Mouse (Mus musculus): ENCODE data around the gene Gtpbp1. TPM values are rescaled to one million over a fixed set of nuclear protein-coding genes. Genes with fewer than 3 reads are reported as not detected.

The Gtpbp1 gene
- polyA plus RNA-seq, 1 experiment: 35.3 TPM

DNA sequence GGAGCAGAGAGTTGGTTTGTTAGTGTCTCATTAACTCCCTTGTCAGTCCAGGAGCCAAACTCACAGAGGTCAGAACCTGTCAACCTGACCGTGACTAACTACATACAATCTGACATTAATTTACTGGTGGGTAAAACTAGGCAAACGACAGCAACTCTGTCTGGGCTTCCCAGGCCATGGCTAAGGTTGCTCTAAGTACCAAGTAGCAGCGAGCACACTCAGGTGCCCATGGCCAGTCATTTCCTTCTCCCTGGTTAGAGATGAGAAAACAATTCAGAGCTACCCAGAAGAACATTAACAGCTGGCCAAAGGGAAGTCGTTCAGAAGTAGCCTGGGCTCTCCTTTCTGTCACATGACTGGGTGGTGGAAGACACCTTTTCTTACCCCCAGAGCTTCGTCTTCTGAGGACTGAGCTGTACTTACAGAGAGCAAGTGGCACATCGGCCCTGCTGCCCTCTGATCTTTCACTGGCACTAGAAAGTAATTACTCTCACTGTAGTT is 5.5 kb upstream of the Gtpbp1 start:
- H3K27me3 ChIP-seq (replicated peaks; ENCODE audit: control insufficient read depth, insufficient read depth, low read length): no peaks in the 10 kb centered on the region
- 8% methylated on average over 6 of the region's 6 CpGs for WGBS
- H3K4me3 ChIP-seq (ENCODE audit: insufficient read depth, low read depth, low read length): peak overlapping the region; percentile 32; the same call in 1 of the 2 replicates
- TF ChIP-seq CTCF (conservative IDR thresholded peaks at IDR 0.05; ENCODE audit: insufficient read depth, insufficient read length, low read depth, low read length) (no peak), POLR2A (IDR thresholded peaks at IDR 0.05; ENCODE audit: low read depth, low read length) (no peak)
- DNase-seq: peak; percentile 84
- peak overlapping the region; percentile 52; the same call in 1 of the 2 replicates for H3K27ac ChIP-seq (ENCODE audit: insufficient read depth, low read depth, low read length)
- H3K4me1 ChIP-seq (ENCODE audit: control insufficient read depth, insufficient read depth, low read length): peaks cover 36% of the 10 kb centered on the region
- no peaks in the 10 kb centered on the region for H3K36me3 ChIP-seq (ENCODE audit: control insufficient read depth, insufficient read depth, low read length)

DNA sequence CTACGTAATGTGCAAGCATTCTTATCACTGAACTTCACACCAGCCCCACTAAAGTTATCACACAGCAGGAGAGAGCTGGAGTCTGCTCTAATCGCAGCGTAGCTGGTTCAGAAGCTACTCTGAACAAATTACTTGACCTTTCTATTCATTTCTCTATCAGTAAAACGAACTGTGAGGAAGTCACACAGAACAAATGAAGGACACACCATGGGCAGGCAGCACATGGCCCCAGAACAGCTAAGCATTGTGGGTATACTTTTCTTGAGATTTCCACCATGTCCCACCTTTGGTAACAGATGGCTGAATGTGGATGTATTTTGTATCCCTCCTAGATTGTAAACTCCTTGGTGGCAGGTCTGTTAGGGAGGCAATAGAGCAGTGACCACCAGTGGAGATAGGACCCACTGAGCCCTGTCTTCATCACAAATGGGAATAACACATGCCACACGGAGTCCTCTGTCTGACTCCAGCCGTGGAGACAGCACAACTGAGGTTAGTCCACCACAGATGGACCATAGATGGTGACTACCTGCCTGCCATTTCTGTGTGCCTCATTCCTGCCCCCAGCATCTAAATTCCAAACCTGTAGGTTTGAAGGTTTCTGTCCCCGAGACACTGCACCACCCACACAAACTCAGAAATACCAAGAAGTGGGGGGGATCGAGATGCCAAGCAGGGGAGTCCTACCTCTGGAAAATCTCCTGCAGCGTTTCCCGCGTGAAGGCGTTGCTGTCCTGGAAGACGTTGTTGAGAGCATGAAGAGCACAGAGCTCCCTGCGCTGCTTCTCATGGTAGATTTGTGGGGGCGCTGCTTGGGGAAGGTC is 4.4 kb upstream of the Gtpbp1 start:
- H3K4me3 ChIP-seq (ENCODE audit: insufficient read depth, low read depth, low read length): peak overlapping the region; percentile 92
- no peak for DNase-seq
- no peak for TF ChIP-seq POLR2A (IDR thresholded peaks at IDR 0.05; ENCODE audit: low read depth, low read length)
- TF ChIP-seq CTCF (conservative IDR thresholded peaks at IDR 0.05; ENCODE audit: insufficient read depth, insufficient read length, low read depth, low read length): no peak
- no peaks in the 10 kb centered on the region for H3K36me3 ChIP-seq (ENCODE audit: control insufficient read depth, insufficient read depth, low read length)
- H3K4me1 ChIP-seq (ENCODE audit: control insufficient read depth, insufficient read depth, low read length): peaks cover 37% of the 10 kb centered on the region
- WGBS: 21% methylated on average over 15 of the region's 15 CpGs
- H3K27me3 ChIP-seq (replicated peaks; ENCODE audit: control insufficient read depth, insufficient read depth, low read length): no peaks in the 10 kb centered on the region
- H3K27ac ChIP-seq (ENCODE audit: insufficient read depth, low read depth, low read length): 0 out of 2 replicates have a peak overlapping the region, but pooled peaks have one; percentile 11

DNA sequence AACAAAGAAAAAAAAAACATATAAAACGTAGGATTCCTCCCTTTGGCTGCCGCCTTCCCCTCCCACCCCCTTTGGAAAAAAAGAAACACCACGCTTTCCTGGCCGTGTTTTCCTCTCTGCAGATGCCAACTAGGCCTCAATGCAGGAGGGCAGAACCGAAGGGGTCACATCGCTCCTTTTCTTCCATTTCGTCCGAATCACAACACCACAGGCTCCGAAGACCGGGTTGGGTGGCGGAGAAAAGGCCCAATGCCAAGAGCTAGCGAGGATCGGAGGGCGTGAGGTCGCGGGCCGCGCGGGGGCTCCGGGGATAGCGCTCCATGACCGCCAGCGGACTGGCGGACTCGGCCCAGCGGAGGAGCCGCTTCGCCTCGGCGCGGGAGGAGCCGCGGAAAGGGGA is 3.5 kb upstream of the Gtpbp1 start:
- TF ChIP-seq CTCF (conservative IDR thresholded peaks at IDR 0.05; ENCODE audit: insufficient read depth, insufficient read length, low read depth, low read length): no peak
- TF ChIP-seq POLR2A (IDR thresholded peaks at IDR 0.05; ENCODE audit: low read depth, low read length): no peak
- DNase-seq: no peak
- peaks cover 41% of the 10 kb centered on the region for H3K4me1 ChIP-seq (ENCODE audit: control insufficient read depth, insufficient read depth, low read length)
- no peaks in the 10 kb centered on the region for H3K36me3 ChIP-seq (ENCODE audit: control insufficient read depth, insufficient read depth, low read length)
- peak overlapping the region; percentile 92 for H3K4me3 ChIP-seq (ENCODE audit: insufficient read depth, low read depth, low read length)
- WGBS: 1% methylated on average over 33 of the region's 33 CpGs
- no peaks in the 10 kb centered on the region for H3K27me3 ChIP-seq (replicated peaks; ENCODE audit: control insufficient read depth, insufficient read depth, low read length)
- H3K27ac ChIP-seq (ENCODE audit: insufficient read depth, low read depth, low read length): peak overlapping the region; percentile 89

DNA sequence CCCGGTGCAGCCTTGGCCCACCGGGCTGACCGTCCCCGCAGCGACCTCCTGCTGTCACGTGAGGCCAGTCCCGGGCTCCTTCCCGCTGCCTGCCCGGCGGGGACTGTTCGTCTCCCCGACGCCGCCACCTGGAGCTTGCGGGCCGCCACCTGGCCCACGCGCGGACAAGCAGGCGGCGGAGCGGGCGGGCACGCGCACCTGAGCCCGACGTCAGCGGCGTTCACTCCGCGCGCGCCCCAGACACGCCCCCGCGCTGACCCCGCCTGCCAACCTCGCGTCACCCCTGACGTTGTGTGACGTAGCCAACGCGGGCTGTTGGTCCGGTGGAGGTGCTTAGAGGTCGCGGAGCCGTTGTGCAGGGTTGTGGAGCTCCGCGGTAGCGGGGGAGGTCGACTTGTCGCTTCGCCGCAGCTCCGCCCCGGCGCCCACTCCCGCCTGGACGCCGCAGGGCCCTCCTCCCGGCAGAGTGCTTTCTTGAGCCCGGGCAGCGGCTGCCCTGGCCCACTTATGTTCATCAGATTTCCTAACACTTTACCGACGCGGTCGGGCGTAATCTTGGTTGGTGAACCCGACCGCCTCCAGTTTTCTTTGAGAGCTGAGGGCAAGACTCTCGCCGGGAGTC is 2.9 kb upstream of the Gtpbp1 start, which contains the start of gene Josd1:
Josd1 (minus strand) TSS at position 274 of the 622 bp plus-strand sequence.
- H3K36me3 ChIP-seq (ENCODE audit: control insufficient read depth, insufficient read depth, low read length): no peaks in the 10 kb centered on the region
- no peaks in the 10 kb centered on the region for H3K27me3 ChIP-seq (replicated peaks; ENCODE audit: control insufficient read depth, insufficient read depth, low read length)
- peak within 1 kb of the TSS; percentile 99 for H3K27ac ChIP-seq (ENCODE audit: insufficient read depth, low read depth, low read length)
- WGBS: under 1% methylated on average over 67 of the region's 72 CpGs
- peak within 1 kb of the TSS; percentile 92 for H3K4me3 ChIP-seq (ENCODE audit: insufficient read depth, low read depth, low read length)
- DNase-seq: peak; percentile 98
- peaks cover 40% of the 10 kb centered on the region for H3K4me1 ChIP-seq (ENCODE audit: control insufficient read depth, insufficient read depth, low read length)
- TF ChIP-seq CTCF (conservative IDR thresholded peaks at IDR 0.05; ENCODE audit: insufficient read depth, insufficient read length, low read depth, low read length): no peak
- TF ChIP-seq POLR2A (IDR thresholded peaks at IDR 0.05; ENCODE audit: low read depth, low read length): peak; percentile 93

DNA sequence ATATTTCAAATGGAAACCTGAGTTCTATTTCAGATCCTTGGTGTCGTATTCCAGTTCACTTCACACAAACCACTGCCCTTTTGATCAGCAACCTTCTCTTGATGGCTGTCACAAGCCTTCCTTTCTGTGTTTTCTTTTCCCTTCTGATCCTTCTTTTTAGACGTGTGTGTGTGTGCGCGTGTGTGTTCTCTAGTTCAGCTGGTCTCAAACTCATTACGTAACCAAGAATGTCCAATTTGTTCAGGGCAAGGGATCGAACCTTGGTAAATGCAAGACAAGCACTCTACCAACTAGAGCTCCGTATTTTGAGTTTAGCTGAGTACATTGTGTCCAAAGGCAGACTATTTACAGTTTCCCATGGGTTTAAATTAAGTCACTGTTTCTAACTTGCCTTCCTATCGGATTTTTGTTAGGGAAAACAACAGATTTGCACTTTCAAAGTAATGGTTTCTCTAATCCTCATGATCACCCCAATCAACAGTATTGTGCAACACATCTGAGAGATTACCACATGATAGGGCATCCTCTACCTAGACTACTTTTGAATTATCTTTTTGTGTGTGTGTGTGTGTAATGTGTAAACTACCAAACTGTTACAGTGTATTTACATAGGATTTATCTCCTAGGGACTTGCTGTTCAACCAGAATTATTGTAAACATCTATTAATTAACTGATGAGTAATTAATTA is 2.2 kb upstream of the Gtpbp1 start:
- WGBS: 3% methylated on average over 8 of the region's 8 CpGs
- H3K27me3 ChIP-seq (replicated peaks; ENCODE audit: control insufficient read depth, insufficient read depth, low read length): no peaks in the 10 kb centered on the region
- H3K4me3 ChIP-seq (ENCODE audit: insufficient read depth, low read depth, low read length): peak overlapping the region; percentile 92
- H3K36me3 ChIP-seq (ENCODE audit: control insufficient read depth, insufficient read depth, low read length): no peaks in the 10 kb centered on the region
- TF ChIP-seq CTCF (conservative IDR thresholded peaks at IDR 0.05; ENCODE audit: insufficient read depth, insufficient read length, low read depth, low read length): no peak
- no peak for DNase-seq
- H3K27ac ChIP-seq (ENCODE audit: insufficient read depth, low read depth, low read length): peak overlapping the region; percentile 99
- H3K4me1 ChIP-seq (ENCODE audit: control insufficient read depth, insufficient read depth, low read length): peaks cover 40% of the 10 kb centered on the region

DNA sequence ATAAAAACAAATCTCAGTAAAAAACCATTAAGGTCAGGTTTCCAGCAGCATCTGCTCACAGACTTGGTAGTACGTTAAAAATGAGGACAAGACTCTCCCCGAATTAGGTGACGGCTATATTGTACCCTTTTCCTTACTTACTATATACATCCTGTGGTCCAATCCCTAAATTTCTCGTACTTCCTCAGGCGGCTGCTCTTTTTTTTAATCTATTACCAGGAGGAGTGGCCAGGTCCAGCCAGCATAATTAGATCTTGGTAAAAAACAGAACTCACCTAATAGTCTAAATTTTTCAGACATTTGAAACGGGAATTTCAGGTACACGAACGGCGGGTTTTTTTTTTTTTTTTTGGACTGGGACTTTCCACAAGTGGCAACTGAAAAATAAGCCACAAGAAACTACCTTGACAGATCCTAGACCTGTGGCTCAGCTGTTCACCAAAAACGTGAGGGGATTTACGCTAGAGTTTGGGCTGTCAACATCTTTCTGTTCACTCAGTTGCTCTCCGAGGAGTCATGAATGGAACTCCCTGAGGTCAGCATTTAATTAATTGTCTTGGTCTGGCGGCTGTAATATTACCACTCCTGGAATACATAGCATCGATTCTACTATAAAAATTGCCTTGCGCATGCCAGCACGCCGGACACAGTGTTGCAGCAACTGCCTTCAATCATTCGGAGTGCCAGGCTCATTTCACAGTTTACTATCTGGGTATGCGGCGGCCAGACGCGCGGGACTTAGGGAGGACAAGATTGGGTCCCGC is 801 bp upstream of the Gtpbp1 start:
- TF ChIP-seq CTCF (conservative IDR thresholded peaks at IDR 0.05; ENCODE audit: insufficient read depth, insufficient read length, low read depth, low read length) (no peak), POLR2A (IDR thresholded peaks at IDR 0.05; ENCODE audit: low read depth, low read length) (no peak)
- 6% methylated on average over 24 of the region's 24 CpGs for WGBS
- H3K4me1 ChIP-seq (ENCODE audit: control insufficient read depth, insufficient read depth, low read length): peaks cover 29% of the 10 kb centered on the region
- H3K27me3 ChIP-seq (replicated peaks; ENCODE audit: control insufficient read depth, insufficient read depth, low read length): no peaks in the 10 kb centered on the region
- peak overlapping the region; percentile 39; the same call in 1 of the 2 replicates for H3K4me3 ChIP-seq (ENCODE audit: insufficient read depth, low read depth, low read length)
- H3K27ac ChIP-seq (ENCODE audit: insufficient read depth, low read depth, low read length): no peak overlapping the region
- DNase-seq: no peak
- no peaks in the 10 kb centered on the region for H3K36me3 ChIP-seq (ENCODE audit: control insufficient read depth, insufficient read depth, low read length)
